Mouse (Mus musculus): ENCODE measurements around the gene Olfr1394. TPM values are rescaled to one million over a fixed set of nuclear protein-coding genes. Genes with fewer than 3 reads are reported as not detected.

Olfr1394 gene
- polyA plus RNA-seq (2012; ENCODE audit: insufficient read depth, insufficient read length, missing spikeins) = not detected in 2 replicates

- peak within 1 kb of the TSS; percentile 64 for H3K27ac ChIP-seq (replicated peaks; ENCODE audit: low read depth, low read length)
- no peak within 1 kb of the TSS for H3K4me3 ChIP-seq (ENCODE audit: insufficient read depth, low read depth, low read length)
- H3K4me1 ChIP-seq (ENCODE audit: control insufficient read depth, insufficient read depth, insufficient read length, low read length) = peaks cover 10% of the 10 kb centered on the region
These were observed at the start of gene Olfr1394 for GRCm38 (mm10) chr11:49154077-49154476. Olfr1394 (plus strand) TSS chr11:49154377.

GRCm38 (mm10) chr11:49105752-49106151 lies 48.4 kb upstream of the Olfr1394 start:
- peaks cover 8% of the 10 kb centered on the region for H3K4me1 ChIP-seq (ENCODE audit: control insufficient read depth, insufficient read depth, insufficient read length, low read length)
- peak overlapping the region; percentile 97 for H3K27ac ChIP-seq (replicated peaks; ENCODE audit: low read depth, low read length)
- no peak overlapping the region for H3K4me3 ChIP-seq (ENCODE audit: insufficient read depth, low read depth, low read length)

- H3K4me1 ChIP-seq (ENCODE audit: control insufficient read depth, insufficient read depth, insufficient read length, low read length) = peaks cover 14% of the 10 kb centered on the region
- no peak overlapping the region for H3K4me3 ChIP-seq (ENCODE audit: insufficient read depth, low read depth, low read length)
- peak overlapping the region; percentile 82 for H3K27ac ChIP-seq (replicated peaks; ENCODE audit: low read depth, low read length)
These were observed 46.3 kb upstream of the Olfr1394 start for GRCm38 (mm10) chr11:49107650-49108537.

GRCm38 (mm10) chr11:49108833-49109232 lies 45.3 kb upstream of the Olfr1394 start:
- no peak overlapping the region for H3K27ac ChIP-seq (replicated peaks; ENCODE audit: low read depth, low read length)
- H3K4me3 ChIP-seq (ENCODE audit: insufficient read depth, low read depth, low read length) = no peak overlapping the region
- peaks cover 17% of the 10 kb centered on the region for H3K4me1 ChIP-seq (ENCODE audit: control insufficient read depth, insufficient read depth, insufficient read length, low read length)

- no peak overlapping the region for H3K4me3 ChIP-seq (ENCODE audit: insufficient read depth, low read depth, low read length)
- H3K4me1 ChIP-seq (ENCODE audit: control insufficient read depth, insufficient read depth, insufficient read length, low read length) = peaks cover 21% of the 10 kb centered on the region
- peak overlapping the region; percentile 93 for H3K27ac ChIP-seq (replicated peaks; ENCODE audit: low read depth, low read length)
These were observed 43.2 kb upstream of the Olfr1394 start for GRCm38 (mm10) chr11:49111000-49111399.

- Histone ChIP-seq H3K4me3 (ENCODE audit: insufficient read depth, low read depth, low read length) (no peak overlapping the region), H3K4me1 (ENCODE audit: control insufficient read depth, insufficient read depth, insufficient read length, low read length) (peaks cover 19% of the 10 kb centered on the region), H3K27ac (replicated peaks; ENCODE audit: low read depth, low read length) (peak overlapping the region; percentile 98)
These were observed 41.5 kb upstream of the Olfr1394 start for GRCm38 (mm10) chr11:49112624-49113219.

GRCm38 (mm10) chr11:49114158-49114557 lies 40.0 kb upstream of the Olfr1394 start:
- H3K4me3 ChIP-seq (ENCODE audit: insufficient read depth, low read depth, low read length) = no peak overlapping the region
- H3K4me1 ChIP-seq (ENCODE audit: control insufficient read depth, insufficient read depth, insufficient read length, low read length) = peaks cover 15% of the 10 kb centered on the region
- peak overlapping the region; percentile 98 for H3K27ac ChIP-seq (replicated peaks; ENCODE audit: low read depth, low read length)

GRCm38 (mm10) chr11:49114774-49115173 lies 39.4 kb upstream of the Olfr1394 start, which contains the start of gene Olfr1396:
Olfr1396 (minus strand) TSS chr11:49114874.
- peak within 1 kb of the TSS; percentile 98 for H3K27ac ChIP-seq (replicated peaks; ENCODE audit: low read depth, low read length)
- H3K4me1 ChIP-seq (ENCODE audit: control insufficient read depth, insufficient read depth, insufficient read length, low read length) = peaks cover 15% of the 10 kb centered on the region
- no peak within 1 kb of the TSS for H3K4me3 ChIP-seq (ENCODE audit: insufficient read depth, low read depth, low read length)

GRCm38 (mm10) chr11:49119635-49120034 lies 34.5 kb upstream of the Olfr1394 start:
- H3K4me3 ChIP-seq (ENCODE audit: insufficient read depth, low read depth, low read length) = no peak overlapping the region
- H3K4me1 ChIP-seq (ENCODE audit: control insufficient read depth, insufficient read depth, insufficient read length, low read length) = peaks cover 4% of the 10 kb centered on the region; the same call in 1 of the 2 replicates
- peak overlapping the region; percentile 64 for H3K27ac ChIP-seq (replicated peaks; ENCODE audit: low read depth, low read length)

GRCm38 (mm10) chr11:49124169-49124568 lies 30.0 kb upstream of the Olfr1394 start:
- no peaks in the 10 kb centered on the region for H3K4me1 ChIP-seq (ENCODE audit: control insufficient read depth, insufficient read depth, insufficient read length, low read length)
- H3K27ac ChIP-seq (replicated peaks; ENCODE audit: low read depth, low read length) = no peak overlapping the region
- no peak overlapping the region for H3K4me3 ChIP-seq (ENCODE audit: insufficient read depth, low read depth, low read length)

GRCm38 (mm10) chr11:49141974-49142373 lies 12.2 kb upstream of the Olfr1394 start, which contains the start of gene Olfr1395:
Olfr1395 (plus strand) TSS chr11:49142274.
- Histone ChIP-seq H3K4me1 (ENCODE audit: control insufficient read depth, insufficient read depth, insufficient read length, low read length) (no peaks in the 10 kb centered on the region; the same call in 1 of the 2 replicates), H3K4me3 (ENCODE audit: insufficient read depth, low read depth, low read length) (no peak within 1 kb of the TSS), H3K27ac (replicated peaks; ENCODE audit: low read depth, low read length) (no peak within 1 kb of the TSS)

- Histone ChIP-seq H3K4me1 (ENCODE audit: control insufficient read depth, insufficient read depth, insufficient read length, low read length) (peaks cover 10% of the 10 kb centered on the region), H3K4me3 (ENCODE audit: insufficient read depth, low read depth, low read length) (no peak overlapping the region), H3K27ac (replicated peaks; ENCODE audit: low read depth, low read length) (0 out of 2 replicates have a peak overlapping the region, but pooled peaks have one; percentile 54)
These were observed 2.9 kb downstream of the Olfr1394 start for GRCm38 (mm10) chr11:49156821-49157814.

- Histone ChIP-seq H3K27ac (replicated peaks; ENCODE audit: low read depth, low read length) (no peak overlapping the region), H3K4me3 (ENCODE audit: insufficient read depth, low read depth, low read length) (0 out of 2 replicates have a peak overlapping the region, but pooled peaks have one; percentile 13), H3K4me1 (ENCODE audit: control insufficient read depth, insufficient read depth, insufficient read length, low read length) (peaks cover 18% of the 10 kb centered on the region)
These were observed 14.8 kb downstream of the Olfr1394 start for GRCm38 (mm10) chr11:49168839-49169611.

GRCm38 (mm10) chr11:49170576-49170975 lies 16.4 kb downstream of the Olfr1394 start:
- H3K27ac ChIP-seq (replicated peaks; ENCODE audit: low read depth, low read length) = no peak overlapping the region
- H3K4me1 ChIP-seq (ENCODE audit: control insufficient read depth, insufficient read depth, insufficient read length, low read length) = peaks cover 26% of the 10 kb centered on the region
- no peak overlapping the region for H3K4me3 ChIP-seq (ENCODE audit: insufficient read depth, low read depth, low read length)

Measured in brown adipose tissue, adult 24 weeks (tissue).